Mouse (Mus musculus): ENCODE results near the gene Ccr5.

Gene Ccr5

DNA sequence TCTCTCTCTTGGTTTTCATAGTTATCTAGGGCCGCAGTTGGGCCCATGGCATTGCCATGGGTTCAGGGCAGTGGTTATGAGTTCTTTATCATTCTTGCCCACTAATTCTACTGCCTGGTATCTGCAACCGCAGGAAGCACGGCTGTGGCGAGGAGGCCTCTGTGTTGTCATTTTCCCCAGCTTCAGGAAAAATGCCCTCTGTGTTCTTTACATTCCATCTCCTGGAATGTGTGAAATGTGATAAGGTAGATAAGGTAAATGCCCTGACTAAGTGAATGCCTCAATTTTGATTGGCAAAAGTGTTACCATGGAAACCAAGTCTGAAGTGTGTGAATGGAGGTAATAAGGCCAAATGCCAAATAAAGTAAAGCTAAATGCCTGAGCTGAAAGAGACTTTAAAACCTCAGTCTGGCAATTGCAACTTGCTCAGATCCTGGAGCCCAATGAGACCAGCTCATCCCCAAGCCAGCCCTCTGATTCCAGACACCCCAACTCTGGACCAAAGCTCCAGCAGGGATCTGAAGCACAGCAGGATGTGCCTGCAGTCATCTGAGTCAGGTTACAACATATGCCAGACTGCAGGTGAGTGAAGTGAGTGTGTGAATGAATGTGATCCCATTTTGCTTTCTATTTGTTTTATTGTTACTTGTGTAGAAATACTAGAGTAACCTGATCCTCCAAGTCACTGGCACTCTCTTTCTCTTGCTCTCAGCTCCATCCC, 16.9 kb downstream of the Ccr5 start:
- no peak for DNase-seq (ENCODE audit: low read depth, low spot score)

DNA sequence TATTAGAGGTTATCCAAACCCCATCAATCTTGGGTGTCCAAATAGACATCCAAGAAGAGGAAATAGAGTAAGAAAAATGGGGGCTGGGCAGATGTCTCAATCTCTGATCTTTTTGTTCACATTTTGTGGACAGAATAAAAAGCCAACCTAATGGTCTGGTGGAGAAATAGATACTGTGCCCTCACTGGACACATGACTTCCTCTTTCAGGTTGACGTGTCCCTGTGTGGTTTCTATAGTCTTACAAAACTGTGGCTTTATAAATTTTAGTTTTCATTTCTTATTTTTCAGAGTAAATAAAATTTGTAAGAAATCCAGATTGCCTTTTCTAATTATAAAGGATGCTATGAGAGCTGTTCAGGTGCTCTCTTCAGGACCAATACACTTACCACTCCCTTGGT, 22.3 kb downstream of the Ccr5 start:
- no peak for DNase-seq (ENCODE audit: low read depth, low spot score)

DNA sequence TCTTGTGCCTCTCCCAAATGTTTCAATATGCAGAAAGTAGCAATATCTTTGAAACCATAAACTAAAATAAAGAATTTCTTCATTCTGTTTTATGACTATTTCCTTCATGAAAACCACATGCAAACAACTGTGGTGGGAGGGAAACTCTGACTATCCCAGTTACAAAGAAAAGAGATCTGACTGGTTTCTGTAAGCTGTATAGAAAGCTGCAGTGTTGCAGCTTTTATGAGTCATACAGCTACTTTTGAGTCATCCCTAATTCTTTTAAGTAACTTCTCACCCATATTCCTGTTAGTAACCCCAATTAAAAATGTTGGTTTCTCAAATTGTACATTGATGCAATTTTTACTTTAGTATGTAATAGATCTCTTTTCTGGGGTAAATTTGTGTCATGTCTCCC, 25.0 kb downstream of the Ccr5 start:
- DNase-seq (ENCODE audit: low read depth, low spot score): peak; percentile 34
